Mouse (Mus musculus) right cerebral cortex, postnatal 10 days (tissue): Measurements from ENCODE around the gene Prpsap1.

Source experiments
- DNase-seq, 2 experiments: peaks; one replicate each; pipeline ENCODE4 v3.0.0; 2021; ENCODE audit warnings: low spot score in 2 of 2

Gene Prpsap1

GRCm38 (mm10) chr11:116493795-116494252 lies at the start of gene Prpsap1:
Gene Prpsap1, minus strand, starts transcription at chr11:116494202.
- peak in 1 of 2 experiments; percentile 46 for DNase-seq

- DNase-seq, result peak in 1 of 2 experiments; percentile 57
These were observed 49.1 kb upstream of the Prpsap1 start for GRCm38 (mm10) chr11:116543110-116543509.

- DNase-seq, result no peak
These were observed 47.2 kb upstream of the Prpsap1 start for GRCm38 (mm10) chr11:116541183-116541582.

- DNase-seq, result no peak
These were observed 44.2 kb upstream of the Prpsap1 start for GRCm38 (mm10) chr11:116538142-116538735.

GRCm38 (mm10) chr11:116537388-116537787 lies 43.4 kb upstream of the Prpsap1 start:
- no peak for DNase-seq

GRCm38 (mm10) chr11:116536685-116537084 lies 42.7 kb upstream of the Prpsap1 start:
- no peak for DNase-seq

GRCm38 (mm10) chr11:116534154-116534865 lies 40.3 kb upstream of the Prpsap1 start:
- DNase-seq, result peak in 1 of 2 experiments; percentile 79

GRCm38 (mm10) chr11:116533341-116534153 lies 39.5 kb upstream of the Prpsap1 start:
- no peak for DNase-seq

- DNase-seq, result no peak
These were observed 38.9 kb upstream of the Prpsap1 start for GRCm38 (mm10) chr11:116532810-116533338.

- peak in 1 of 2 experiments; percentile 28 for DNase-seq
These were observed 38.3 kb upstream of the Prpsap1 start for GRCm38 (mm10) chr11:116532262-116532809.

GRCm38 (mm10) chr11:116531371-116532191 lies 37.6 kb upstream of the Prpsap1 start:
- peak in 1 of 2 experiments; percentile 23 for DNase-seq

- DNase-seq, result peak in 1 of 2 experiments; percentile 33
These were observed 36.5 kb upstream of the Prpsap1 start, which contains the start of gene Sphk1 for GRCm38 (mm10) chr11:116530187-116531147. Gene Sphk1, plus strand, starts transcription at chr11:116530925.

- peak in 1 of 2 experiments; percentile 17 for DNase-seq
These were observed 34.8 kb upstream of the Prpsap1 start for GRCm38 (mm10) chr11:116528636-116529320.

GRCm38 (mm10) chr11:116523699-116524189 lies 29.7 kb upstream of the Prpsap1 start:
- no peak for DNase-seq

GRCm38 (mm10) chr11:116522886-116523698 lies 29.1 kb upstream of the Prpsap1 start:
- DNase-seq, result no peak

- DNase-seq, result no peak
These were observed 28.0 kb upstream of the Prpsap1 start for GRCm38 (mm10) chr11:116522046-116522445.

- no peak for DNase-seq
These were observed 27.1 kb upstream of the Prpsap1 start for GRCm38 (mm10) chr11:116521143-116521542.

GRCm38 (mm10) chr11:116518482-116518881 lies 24.5 kb upstream of the Prpsap1 start:
- no peak for DNase-seq
